Comparison of ENCODE assay signal across 20 mouse cellular contexts in the genomic region with DNA sequence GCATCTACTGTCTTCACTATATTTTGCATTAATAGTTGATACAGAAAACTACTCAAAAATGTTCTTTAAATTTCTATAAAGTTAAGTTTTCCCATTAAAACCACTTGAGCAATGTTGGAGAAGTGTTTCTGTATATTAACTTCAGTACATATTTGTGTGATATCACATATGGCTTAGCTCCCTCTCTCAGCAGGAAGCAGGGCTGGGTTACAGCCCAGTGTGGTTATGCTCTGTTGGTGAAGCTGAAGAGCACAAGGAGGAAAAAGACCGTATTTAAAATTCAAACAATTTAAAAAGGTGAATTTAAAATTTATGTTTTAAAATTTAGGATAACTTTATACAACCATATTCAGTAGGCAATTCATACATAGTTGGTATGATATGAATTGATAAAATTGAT. TPM values are rescaled to one million over a fixed set of nuclear protein-coding genes. Genes with fewer than 3 reads are reported as not detected.
DNase-seq lines count a peak whose midpoint lies in the region; ATAC-seq and TF ChIP-seq lines count a peak whose summit lies in the region.
"Had no signal": no experiment of that assay in that cellular context is flagged by ENCODE, and none has a peak within 500 bp of the region (broad histone marks: within the 10 kb centered on the region; RNA-seq: fewer than 3 reads in every experiment).

No protein-coding gene starts in this region.

- H3K36me3 ChIP-seq in MEL (ENCODE audit: control insufficient read depth in 1 of 2, insufficient read depth in 2 of 2, low read length in 2 of 2) = peaks cover 2 to 30% of the 10 kb centered on the region in 2 experiments; a peak in 2 of 4 replicates
- H3K36me3 ChIP-seq: embryonic facial prominence, embryonic 15.5 days; heart, embryonic 10.5 days; hindbrain, embryonic 15.5 days; liver, embryonic 12.5 days had no signal

- H3K79me2 ChIP-seq in MEL (ENCODE audit: control insufficient read depth, insufficient read depth, low read length, poor library complexity) = peaks cover 66% of the 10 kb centered on the region

- peak overlapping the region in 1 of 2 experiments; percentile 23; a peak in 2 of 4 replicates for H3K4me3 ChIP-seq in MEL (ENCODE audit: control insufficient read depth in 1 of 2, insufficient read depth in 1 of 2, low read depth in 2 of 2, low read length in 2 of 2)
- H3K4me3 ChIP-seq: embryonic facial prominence, embryonic 15.5 days; forebrain, embryonic 10.5 days; heart, embryonic 10.5 days; hindbrain, embryonic 15.5 days; liver, embryonic 12.5 days had no signal

- TF ChIP-seq CTCF in MEL (IDR thresholded peaks at IDR 0.05 in 2 of 3, conservative IDR thresholded peaks at IDR 0.05 in 1 of 3; ENCODE audit: control insufficient read depth in 1 of 3, insufficient read depth in 1 of 3, low read depth in 2 of 3, low read length in 3 of 3, poor library complexity in 1 of 3, severe bottlenecking in 1 of 3) = no peak

- ATAC-seq in CD4-positive, CD25-positive, alpha-beta regulatory T cell, adult 4 months = no peak
- ATAC-seq in megakaryocyte, adult 5-6 weeks (ENCODE audit: poor library complexity, severe bottlenecking) = 0 out of 2 replicates have a peak, but pooled peaks have one; percentile 20
- ATAC-seq: intestine, postnatal 0 days; liver, embryonic 12.5 days; midbrain, embryonic 16.5 days had no signal

- H3K27me3 ChIP-seq in MEL (ENCODE audit: control insufficient read depth in 1 of 2, insufficient read depth in 2 of 2, low read length in 2 of 2) = no peaks in the 10 kb centered on the region
- H3K27me3 ChIP-seq: embryonic facial prominence, embryonic 15.5 days; hindbrain, embryonic 15.5 days; liver, embryonic 12.5 days had no signal

- no peak overlapping the region for H3K27ac ChIP-seq in MEL (ENCODE audit: control insufficient read depth, low read depth, low read length)
- H3K27ac ChIP-seq: embryonic facial prominence, embryonic 15.5 days; forebrain, embryonic 10.5 days; heart, embryonic 10.5 days; hindbrain, embryonic 15.5 days; liver, embryonic 12.5 days had no signal

- no peak for TF ChIP-seq RAD21 in MEL (IDR thresholded peaks at IDR 0.05; ENCODE audit: low read depth, low read length)

- H3K9me3 ChIP-seq in MEL (replicated peaks; ENCODE audit: insufficient read depth, low read length) = no peaks in the 10 kb centered on the region
- H3K9me3 ChIP-seq: embryonic facial prominence, embryonic 15.5 days; forebrain, embryonic 10.5 days; heart, embryonic 10.5 days; hindbrain, embryonic 15.5 days; liver, embryonic 12.5 days had no signal

- H3K9ac ChIP-seq in MEL (ENCODE audit: control insufficient read depth, low read depth, low read length, poor library complexity, severe bottlenecking) = no peak overlapping the region
- H3K9ac ChIP-seq: embryonic facial prominence, embryonic 15.5 days; hindbrain, embryonic 15.5 days; liver, embryonic 12.5 days; lung, embryonic 14.5 days had no signal

- no peak for TF ChIP-seq POLR2A in MEL (IDR thresholded peaks at IDR 0.05; ENCODE audit: control insufficient read depth in 1 of 2, insufficient read depth in 1 of 2, low read depth in 1 of 2, low read length in 2 of 2, poor library complexity in 1 of 2)

- peaks cover 10 to 23% of the 10 kb centered on the region in 2 experiments for H3K4me1 ChIP-seq in MEL (ENCODE audit: control insufficient read depth in 1 of 2, insufficient read depth in 2 of 2, low read length in 2 of 2)

- 0 out of 4 replicates have a peak, but pooled peaks of 1 of the 2 experiments have one; percentile 9 for TF ChIP-seq EP300 in MEL (IDR thresholded peaks at IDR 0.05; ENCODE audit: low read depth in 1 of 2, low read length in 2 of 2)

- peak; percentile 51 for DNase-seq in CD4-positive, CD25-positive, alpha-beta regulatory T cell, adult 2 months (ENCODE audit: low read depth, low spot score)
- peak; percentile 58 for DNase-seq in MEL (ENCODE audit: low read depth, low spot score)
- DNase-seq in cerebellum, adult 9-10 months = peak; percentile 80
- DNase-seq in gastrocnemius, adult 8-10 months (ENCODE audit: low spot score in 2 of 2) = no peak
- no peak for DNase-seq in embryo, embryonic 11 days
- DNase-seq in adrenal gland, adult 8-10 months = no peak
- DNase-seq: gastrocnemius, postnatal 36 days; heart, postnatal 14 days; lung, embryonic 14.5 days; spleen, adult 18-20 months; thymus, postnatal 4 days had no signal

TF ChIP-seq in MEL, 35 proteins besides CTCF, POLR2A, EP300 and RAD21:
- TF ChIP-seq NRF1 (IDR thresholded peaks at IDR 0.05; ENCODE audit: insufficient read depth, low read depth, low read length, poor library complexity, severe bottlenecking) (no peak), ZNF384 (IDR thresholded peaks at IDR 0.05; ENCODE audit: low read depth, low read length) (no peak), USF2 (IDR thresholded peaks at IDR 0.05; ENCODE audit: borderline replicate concordance in 1 of 2, insufficient read depth in 1 of 2, low read depth in 1 of 2, low read length in 2 of 2) (no peak), KAT2A (conservative IDR thresholded peaks at IDR 0.05; ENCODE audit: low read depth, low read length) (no peak), POLR2AphosphoS5 (IDR thresholded peaks at IDR 0.05; ENCODE audit: borderline replicate concordance, low read depth, low read length) (no peak), RCOR1 (IDR thresholded peaks at IDR 0.05; ENCODE audit: low read depth, low read length) (no peak), MAZ (IDR thresholded peaks at IDR 0.05; ENCODE audit: low read depth, low read length) (no peak), NELFE (IDR thresholded peaks at IDR 0.05; ENCODE audit: low read depth, low read length) (no peak), TBP (IDR thresholded peaks at IDR 0.05; ENCODE audit: low read depth, low read length) (no peak), POLR2AphosphoS2 (IDR thresholded peaks at IDR 0.05; ENCODE audit: low read length) (no peak), HCFC1 (IDR thresholded peaks at IDR 0.05; ENCODE audit: low read depth, low read length) (no peak), UBTF (IDR thresholded peaks at IDR 0.05; ENCODE audit: borderline replicate concordance, insufficient read depth, low read depth, low read length) (no peak)

RNA-seq across cellular contexts. Expression of gene Cnot2, which starts 12.8 kb away (rescaled TPM):
- polyA plus RNA-seq in CD4-positive, CD25-positive, alpha-beta regulatory T cell, adult 4 months (2017; shearing (Covaris generic)) = 100 to 1,000 TPM in 1 of 2 experiments, 10 to 100 TPM in 1; 98.0 to 104 TPM
- total RNA-seq in MEL (2012; rRNA removed) = 84.6 and 88.8 TPM in 2 replicates
- polyA plus RNA-seq in MEL (2012; ENCODE audit: insufficient read depth in 1 of 2, insufficient read length in 2 of 2, low read depth in 1 of 2, low replicate concordance in 2 of 2, missing spikeins in 1 of 2) = 100 to 1,000 TPM in 1 of 2 experiments, 10 to 100 TPM in 1; 84.3 to 554 TPM
- 81.1 and 82.9 TPM in 2 replicates for total RNA-seq in megakaryocyte, adult 5-6 weeks (2015)
- total RNA-seq in megakaryocyte, adult 5-6 weeks (2017) = 102 and 111 TPM in 2 replicates
- 10 to 100 TPM; 24.7 to 28.5 (median 27.5) TPM for total RNA-seq in gastrocnemius, adult 8-10 months (2022)
- 10 to 100 TPM; 57.5 to 91.3 (median 78.9) TPM for total RNA-seq in adrenal gland, adult 8-10 months (2022)

Comparison
In these comparisons a context has a peak if more than half of its experiments do, and no peak if none do; other contexts are left out.
1. DNase-seq: peak in CD4-positive, CD25-positive, alpha-beta regulatory T cell, adult 2 months (single experiment), MEL (single experiment) and cerebellum, adult 9-10 months (single experiment); none in gastrocnemius, adult 8-10 months (0 of 2), embryo, embryonic 11 days (single experiment) and adrenal gland, adult 8-10 months (single experiment).